Mouse (Mus musculus): ENCODE results near the gene Gria1. TPM values are rescaled to one million over a fixed set of nuclear protein-coding genes. Genes with fewer than 3 reads are reported as not detected.

Gene Gria1
- 0.29 TPM for polyA plus RNA-seq (2014; fragmentation: Illumina TruSeq; extraction: RNeasy Lipid Tissue Mini Kit (QIAGEN cat#74804); ENCODE audit: low read depth, low replicate concordance)

GRCm38 (mm10) chr11:57011024-57011690 is at the start of gene Gria1:
Gria1 (plus strand) TSS chr11:57011387.

Data from adrenal gland, adult 10 weeks (tissue).